Mouse (Mus musculus): ENCODE data around the gene Smarcal1. TPM values are rescaled to one million over a fixed set of nuclear protein-coding genes. Genes with fewer than 3 reads are reported as not detected.

Gene Smarcal1
- polyA plus RNA-seq, 1 experiment: 4.4 TPM

DNA sequence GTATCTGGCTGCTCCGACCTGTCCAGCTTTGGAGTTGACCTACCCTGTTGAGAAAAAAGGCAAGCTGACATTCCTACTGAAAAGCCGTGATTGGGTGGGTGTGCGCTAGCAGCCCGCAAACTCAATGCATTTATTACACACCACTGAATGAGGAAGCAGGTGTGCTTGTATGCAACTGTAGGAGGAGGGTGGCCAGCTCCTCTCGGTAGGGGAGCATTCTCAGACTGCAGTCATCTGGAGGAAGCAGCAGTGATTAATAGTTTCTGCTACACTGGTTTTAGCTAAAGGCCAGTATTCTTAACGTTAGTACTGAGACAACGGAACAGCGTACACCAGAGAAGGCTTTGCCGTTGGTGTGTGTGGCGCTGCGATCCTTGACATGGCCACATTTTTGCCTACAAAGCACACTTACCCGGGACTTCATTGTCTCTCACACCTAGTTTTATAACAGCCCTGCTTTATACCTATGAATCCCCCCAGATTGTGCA lies 23.2 kb downstream of the Smarcal1 start:
- no peak for TF ChIP-seq GATA1 (IDR thresholded peaks at IDR 0.05; ENCODE audit: low read length)

DNA sequence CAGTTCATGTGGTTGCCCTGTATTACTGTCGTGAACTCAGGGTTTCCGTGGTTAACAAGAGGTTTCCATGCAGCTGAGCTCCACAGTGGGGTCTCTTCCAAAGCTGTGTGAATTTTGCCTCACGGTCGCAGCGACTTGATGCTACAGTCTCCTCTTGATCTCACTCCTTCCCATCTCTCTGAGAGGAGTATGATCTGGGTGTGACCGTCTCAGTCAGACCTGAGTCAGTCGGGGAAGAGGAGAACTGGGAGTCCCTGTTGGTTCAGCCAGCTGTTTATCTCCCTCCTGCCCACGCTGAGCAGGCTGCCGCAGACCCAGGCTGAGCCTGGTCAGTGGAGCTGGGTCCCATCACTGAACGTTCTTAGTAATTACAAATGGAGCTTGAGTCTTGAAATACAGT lies 26.1 kb downstream of the Smarcal1 start:
- TF ChIP-seq GATA1 (IDR thresholded peaks at IDR 0.05; ENCODE audit: low read length): no peak

DNA sequence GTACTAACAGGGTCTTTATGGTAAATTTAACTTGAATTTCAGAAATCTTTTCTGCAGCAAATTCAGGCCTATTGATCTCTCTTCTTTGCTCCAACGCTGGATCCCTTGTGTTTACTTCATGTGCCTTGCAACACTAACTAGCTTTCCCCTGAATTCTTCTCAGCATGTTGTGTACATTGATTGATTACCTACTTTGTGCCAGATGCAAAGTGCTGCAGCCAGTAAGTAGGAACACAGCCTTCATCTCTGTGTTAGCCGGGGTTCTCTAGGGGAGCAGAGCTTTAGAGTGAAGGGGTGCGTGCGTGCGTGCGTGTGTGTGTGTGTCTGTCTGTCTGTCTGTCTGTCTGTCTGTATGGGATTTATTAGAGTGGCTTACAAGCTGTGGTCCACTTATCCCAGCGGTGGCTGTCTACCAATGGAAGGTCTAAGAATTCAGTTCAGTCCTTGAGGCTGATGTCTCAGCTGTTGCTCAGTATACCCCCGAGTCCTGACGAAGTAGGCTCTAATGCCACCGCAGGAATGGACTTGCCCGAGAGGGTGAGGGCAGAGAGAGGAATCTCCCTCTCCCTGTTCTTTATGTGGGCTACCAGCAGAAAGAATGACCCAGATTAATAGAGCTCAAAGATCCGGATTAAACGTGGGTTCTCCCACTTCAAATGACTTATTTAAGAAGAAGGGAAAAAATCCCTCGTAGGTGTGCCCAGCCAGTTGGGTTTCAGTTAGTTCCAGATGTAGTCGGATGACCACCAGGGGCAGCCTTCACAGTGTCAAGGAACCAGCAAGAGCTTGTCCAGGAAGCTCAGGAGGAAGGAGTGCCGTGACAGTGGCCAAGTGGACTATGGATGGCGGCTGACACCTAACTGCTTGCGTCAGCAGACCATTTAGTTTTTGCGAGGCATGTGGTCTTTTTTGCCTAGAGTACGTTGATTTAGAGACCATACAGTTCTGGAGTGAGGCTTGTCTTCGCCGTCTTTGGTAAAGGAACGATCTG lies 27.1 kb downstream of the Smarcal1 start:
- no peak for TF ChIP-seq GATA1 (IDR thresholded peaks at IDR 0.05; ENCODE audit: low read length)

DNA sequence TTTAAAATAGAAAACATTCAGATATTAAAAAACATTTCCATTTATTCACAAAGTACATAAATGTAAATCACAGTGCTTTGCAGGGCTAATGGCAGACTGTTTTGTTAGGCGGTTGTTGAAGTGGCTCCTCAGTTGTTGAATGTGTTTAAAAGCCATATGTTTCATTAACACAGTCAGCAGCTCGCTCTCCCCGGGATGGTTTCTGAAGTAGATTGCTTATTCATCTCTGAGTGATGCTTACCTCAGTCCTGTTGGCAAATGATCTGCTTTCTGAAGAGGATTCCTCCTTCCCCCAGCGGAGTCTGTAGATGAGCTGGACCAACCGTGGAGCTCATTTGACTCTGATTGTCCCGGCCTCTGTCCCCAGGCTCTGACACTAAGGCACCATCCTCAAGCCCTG lies 29.1 kb downstream of the Smarcal1 start:
- TF ChIP-seq GATA1 (IDR thresholded peaks at IDR 0.05; ENCODE audit: low read length): no peak

DNA sequence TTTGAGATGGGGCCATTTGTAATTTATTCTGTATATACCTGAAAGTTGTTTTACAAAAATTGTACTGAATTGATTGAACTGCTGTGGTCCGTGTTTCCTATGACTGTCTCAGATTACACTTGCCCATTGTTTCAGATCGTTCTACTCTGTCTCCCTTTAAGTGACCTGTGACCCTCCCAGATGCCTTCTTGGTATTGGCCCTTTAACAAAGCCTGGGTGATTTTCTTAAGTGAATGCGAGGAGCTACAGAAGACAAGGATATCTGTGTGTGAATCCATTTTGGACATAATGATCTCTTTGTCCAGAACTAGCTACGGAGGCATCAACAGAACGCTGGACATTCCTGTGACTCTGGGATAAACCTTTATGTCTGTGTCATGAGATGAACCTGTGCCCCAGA lies 52.2 kb downstream of the Smarcal1 start:
- no peak for TF ChIP-seq GATA1 (IDR thresholded peaks at IDR 0.05; ENCODE audit: low read length)

DNA sequence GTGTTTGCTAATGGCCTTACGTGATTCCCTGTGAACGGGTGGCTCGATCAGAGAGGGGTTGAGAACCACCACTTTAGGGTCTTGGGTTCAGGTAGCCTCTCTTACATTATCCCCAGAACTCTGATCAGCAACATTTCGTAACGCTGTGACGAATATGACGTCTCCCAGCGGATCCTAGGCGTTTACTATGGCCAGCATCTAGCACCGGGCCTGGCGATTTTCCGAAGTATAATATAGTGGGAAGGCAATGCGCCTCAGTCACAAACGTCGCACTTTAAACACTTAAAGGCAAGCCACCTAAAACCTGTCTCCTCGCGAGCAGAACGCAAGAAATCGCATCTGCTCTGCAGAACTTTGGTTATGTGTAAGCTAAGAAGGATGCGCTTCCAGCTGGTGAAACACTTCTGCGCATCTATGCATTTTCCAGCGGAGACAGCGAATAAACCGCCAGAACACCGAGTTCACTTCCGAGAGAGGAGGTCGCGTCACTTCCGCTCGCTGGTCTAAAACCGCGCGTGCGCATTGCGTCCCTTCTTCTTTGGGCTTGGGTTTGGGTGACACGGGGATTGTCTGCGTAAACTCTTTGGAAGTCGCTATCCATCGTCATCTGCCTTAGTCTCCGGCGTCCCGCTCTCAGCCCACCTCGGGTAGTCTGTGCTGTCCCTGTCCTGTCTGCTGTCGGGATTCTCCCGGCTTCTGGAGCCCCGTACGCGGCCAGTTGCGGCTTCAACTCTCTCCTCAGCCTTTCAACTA lies 57.8 kb downstream of the Smarcal1 start:
- no peak for TF ChIP-seq GATA1 (IDR thresholded peaks at IDR 0.05; ENCODE audit: low read length)

DNA sequence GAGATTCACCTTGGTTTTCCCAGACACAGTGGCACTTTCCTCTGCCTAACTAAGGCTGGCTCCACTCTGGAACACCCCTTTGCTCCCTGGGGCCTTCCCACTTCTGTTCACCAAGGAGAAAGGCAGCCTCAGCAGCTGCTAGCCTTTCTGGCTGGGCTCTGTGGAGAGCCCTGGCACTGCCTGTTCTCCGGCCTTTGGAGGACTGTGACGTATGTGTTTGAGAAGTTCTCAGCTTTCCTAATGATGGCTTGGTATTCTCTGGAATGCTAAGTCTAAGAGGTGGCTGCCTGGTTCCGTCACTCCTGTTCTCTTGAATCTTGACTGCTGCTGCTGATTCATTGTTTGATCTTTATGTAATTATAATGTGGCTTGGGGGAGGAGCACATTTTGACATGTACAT lies 90.0 kb downstream of the Smarcal1 start:
- no peak for TF ChIP-seq GATA1 (IDR thresholded peaks at IDR 0.05; ENCODE audit: low read length)

Other genes starting within 250 kb of the Smarcal1 start
- gene March4, start 46.3 kb upstream of the Smarcal1 start, polyA plus RNA-seq (2012): not detected in 2 replicates
- gene Ankar, start 117.3 kb downstream of the Smarcal1 start, polyA plus RNA-seq (2012): not detected in 2 replicates
- gene Rpl37a, start 128.0 kb downstream of the Smarcal1 start, polyA plus RNA-seq (2012): 159 and 200 TPM in 2 replicates
- gene Igfbp2, start 241.3 kb downstream of the Smarcal1 start, polyA plus RNA-seq (2012): not detected in 2 replicates